Mouse (Mus musculus): ENCODE data around the gene Ncapd3.

- TF ChIP-seq EP300 (IDR thresholded peaks at IDR 0.05; ENCODE audit: low read depth): no peak
- TF ChIP-seq CTCF (IDR thresholded peaks at IDR 0.05; ENCODE audit: low read depth): no peak
Observed at GRCm38 (mm10) chr9:27075812-27076211, 45.8 kb downstream of the Ncapd3 start.
